Mouse (Mus musculus) bone marrow macrophage, adult 2 months (primary cell): ENCODE measurements around the gene Diras1.

ENCODE experiments used
- CTCF ChIP-seq: IDR thresholded peaks from 2 replicates; pipeline ENCODE4 v1.5.1; 2012; ENCODE audit warnings: low read depth, mild to moderate bottlenecking, low read length, moderate library complexity
- POLR2A ChIP-seq: IDR thresholded peaks from 2 replicates; pipeline ENCODE4 v1.6.1; 2012; ENCODE audit warnings: mild to moderate bottlenecking, low read depth, low read length, borderline replicate concordance

DNA sequence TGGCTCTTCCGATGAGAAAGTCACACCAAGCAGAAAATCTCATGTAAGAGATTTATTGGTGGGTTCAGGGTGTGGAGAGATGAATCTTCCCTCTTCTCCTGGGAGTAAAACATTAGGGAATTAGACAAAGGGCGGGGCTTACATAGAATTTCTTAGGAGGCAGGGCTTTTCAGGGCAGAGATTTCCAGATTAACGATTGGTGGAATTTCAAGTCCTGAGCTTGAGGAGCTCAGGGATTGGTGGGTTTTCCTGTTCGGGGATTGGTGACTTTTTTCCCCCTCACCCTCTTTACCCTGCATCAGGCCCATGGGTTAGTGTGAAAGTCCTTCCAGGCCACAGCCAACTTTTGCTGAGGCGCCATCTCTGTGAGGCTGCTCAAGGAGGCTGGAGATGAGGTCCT is 43.2 kb upstream of the Diras1 start:
- TF ChIP-seq POLR2A (no peak), CTCF (no peak)
